Mouse (Mus musculus): ENCODE measurements at regions not wholly inside any gene's neighbourhood (a gene's known extent, or its start where the extent isn't known, plus 50 kb on each side); places are given as distances from the start of the nearest gene placed in this dataset.

DNA sequence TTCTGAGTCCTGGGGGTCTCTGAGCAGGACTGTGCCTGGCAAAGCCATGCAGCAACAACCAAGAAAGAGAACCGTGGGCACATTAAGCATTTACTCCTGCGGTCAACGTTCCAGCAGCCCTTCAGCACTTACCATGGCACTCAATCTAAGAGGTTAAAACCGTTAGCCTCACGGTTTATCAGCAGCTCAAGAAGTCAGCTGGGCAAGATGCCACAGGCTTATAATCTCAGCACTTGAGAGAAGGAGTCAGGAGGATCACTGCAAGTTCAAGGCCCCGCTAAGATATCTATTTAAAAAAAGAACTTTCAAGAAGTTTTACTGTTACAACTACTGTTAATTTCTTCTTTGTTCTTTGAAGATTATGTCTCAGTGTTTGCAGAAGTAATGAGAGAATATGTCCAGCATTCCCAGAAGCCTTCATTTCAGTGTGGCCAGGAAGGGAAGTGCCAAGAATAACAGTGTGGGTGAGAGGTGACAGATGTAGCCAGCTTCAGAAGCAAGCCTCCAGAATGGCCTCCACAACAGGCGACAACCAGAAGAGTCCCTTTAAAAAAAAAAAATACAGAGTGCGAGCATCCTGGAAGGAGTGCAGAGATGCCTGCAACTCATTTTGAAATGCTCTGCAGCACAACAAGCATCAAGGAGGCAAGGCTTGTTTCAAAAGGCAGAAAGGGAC, 84.8 kb upstream of the Spred1 start:
- H3K79me2 ChIP-seq (replicated peaks; ENCODE audit: control insufficient read depth, extremely low read depth, insufficient read depth, poor library complexity, severe bottlenecking): no peaks in the 10 kb centered on the region
- dilution Hi-C loops (cut with MboI; ENCODE audit: extremely low pct_ligation_motif_present, extremely low pct_unique_long_range_greater_than_20kb, low sequenced_read_pairs): no loop called here
- H3K4me2 ChIP-seq (ENCODE audit: insufficient read depth, low read depth, poor library complexity, severe bottlenecking): no peak overlapping the region
- TF ChIP-seq CTCF (conservative IDR thresholded peaks at IDR 0.05 in 1 of 2, IDR thresholded peaks at IDR 0.05 in 1 of 2; ENCODE audit: low read depth in 2 of 2, low read length in 2 of 2) (no peak), ZKSCAN1 (IDR thresholded peaks at IDR 0.05; ENCODE audit: borderline replicate concordance, low read depth, low read length) (no peak), USF1 (IDR thresholded peaks at IDR 0.05; ENCODE audit: low read depth, low read length) (no peak), CHD1 (IDR thresholded peaks at IDR 0.05; ENCODE audit: low read depth, low read length) (no peak), USF2 (conservative IDR thresholded peaks at IDR 0.05; ENCODE audit: low read depth, low read length) (no peak), MAX (IDR thresholded peaks at IDR 0.05; ENCODE audit: low read length) (no peak)
- no peaks in the 10 kb centered on the region for H3K27me3 ChIP-seq (replicated peaks)
- no peaks in the 10 kb centered on the region for H3K9me3 ChIP-seq (replicated peaks; ENCODE audit: low read length)
- no peak for DNase-seq (ENCODE audit: extremely low read depth)
- no peak overlapping the region for H3K27ac ChIP-seq (ENCODE audit: insufficient read depth, low read depth)
- in situ Hi-C loops (cut with MboI; ENCODE audit: low pct_ligation_motif_present, low pct_unique_long_range_greater_than_20kb, low sequenced_read_pairs): no loop called here
- no peak overlapping the region for H3K4me3 ChIP-seq (replicated peaks in 1 of 3; ENCODE audit: low read depth in 2 of 3, low read length in 2 of 3, poor library complexity in 1 of 3)
- H3K4me1 ChIP-seq (ENCODE audit: control insufficient read depth in 1 of 2, insufficient read depth in 2 of 2): no peaks in the 10 kb centered on the region
- H3K36me3 ChIP-seq (replicated peaks in 1 of 2; ENCODE audit: control insufficient read depth in 1 of 2, insufficient read depth in 1 of 2, low read length in 1 of 2): no peaks in the 10 kb centered on the region
- no peak overlapping the region for H3K9ac ChIP-seq (ENCODE audit: insufficient read depth, low read depth)

DNA sequence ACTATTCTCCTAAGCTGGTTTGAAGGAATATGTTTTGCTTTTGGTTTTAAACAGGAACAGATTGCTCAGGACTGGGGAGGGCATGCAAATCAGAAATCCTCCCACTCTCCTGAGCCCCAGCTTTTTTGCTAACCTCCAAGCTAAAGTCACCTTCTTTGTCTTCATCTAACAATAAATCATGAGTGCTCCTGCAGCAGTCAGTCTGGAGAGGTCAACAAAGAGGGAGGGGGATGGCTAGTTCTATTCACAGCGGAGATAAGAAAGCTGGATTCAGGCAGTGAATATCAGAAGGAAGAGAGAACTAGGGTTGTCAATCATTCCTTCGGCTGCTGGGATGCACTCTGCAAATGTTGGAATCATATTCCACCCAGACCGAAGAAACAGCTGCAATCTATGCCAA, 81.0 kb upstream of the Spred1 start:
- Histone ChIP-seq H3K27me3 (replicated peaks) (no peaks in the 10 kb centered on the region), H3K36me3 (replicated peaks in 1 of 2; ENCODE audit: control insufficient read depth in 1 of 2, insufficient read depth in 1 of 2, low read length in 1 of 2) (no peaks in the 10 kb centered on the region), H3K27ac (ENCODE audit: insufficient read depth, low read depth) (no peak overlapping the region), H3K4me1 (ENCODE audit: control insufficient read depth in 1 of 2, insufficient read depth in 2 of 2) (no peaks in the 10 kb centered on the region), H3K9ac (ENCODE audit: insufficient read depth, low read depth) (no peak overlapping the region), H3K4me3 (replicated peaks in 1 of 3; ENCODE audit: low read depth in 2 of 3, low read length in 2 of 3, poor library complexity in 1 of 3) (no peak overlapping the region), H3K79me2 (replicated peaks; ENCODE audit: control insufficient read depth, extremely low read depth, insufficient read depth, poor library complexity, severe bottlenecking) (no peaks in the 10 kb centered on the region), H3K4me2 (ENCODE audit: insufficient read depth, low read depth, poor library complexity, severe bottlenecking) (no peak overlapping the region), H3K9me3 (replicated peaks; ENCODE audit: low read length) (no peaks in the 10 kb centered on the region)
- dilution Hi-C loops (cut with MboI; ENCODE audit: extremely low pct_ligation_motif_present, extremely low pct_unique_long_range_greater_than_20kb, low sequenced_read_pairs): no loop called here
- TF ChIP-seq CHD1 (IDR thresholded peaks at IDR 0.05; ENCODE audit: low read depth, low read length) (no peak), PAX5 (IDR thresholded peaks at IDR 0.05; ENCODE audit: low read length) (no peak)
- no peak for DNase-seq (ENCODE audit: extremely low read depth)
- in situ Hi-C loops (cut with MboI; ENCODE audit: low pct_ligation_motif_present, low pct_unique_long_range_greater_than_20kb, low sequenced_read_pairs): no loop called here

DNA sequence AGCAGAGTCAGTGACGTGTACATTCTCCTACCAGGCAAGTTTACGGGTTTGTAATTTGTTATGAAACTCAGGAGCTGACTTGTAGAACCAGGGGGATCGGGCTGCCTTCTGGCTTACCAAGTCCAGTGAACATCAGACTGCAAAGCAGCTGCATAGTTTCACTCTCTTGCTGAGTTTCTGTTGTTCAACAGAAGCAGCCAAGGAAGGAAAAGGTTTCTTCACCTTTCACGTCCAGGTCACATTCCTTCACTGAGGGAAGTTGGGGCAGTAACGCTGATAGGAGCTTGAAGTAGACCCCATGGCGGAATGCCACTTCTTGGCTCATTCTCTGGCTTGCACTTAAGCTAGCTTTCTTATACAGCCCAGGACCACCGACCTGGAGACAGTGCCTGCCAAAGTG, 77.3 kb upstream of the Spred1 start:
- Histone ChIP-seq H3K9ac (ENCODE audit: insufficient read depth, low read depth) (no peak overlapping the region), H3K4me3 (replicated peaks in 1 of 3; ENCODE audit: low read depth in 2 of 3, low read length in 2 of 3, poor library complexity in 1 of 3) (no peak overlapping the region), H3K9me3 (replicated peaks; ENCODE audit: low read length) (no peaks in the 10 kb centered on the region), H3K79me2 (replicated peaks; ENCODE audit: control insufficient read depth, extremely low read depth, insufficient read depth, poor library complexity, severe bottlenecking) (no peaks in the 10 kb centered on the region), H3K36me3 (replicated peaks in 1 of 2; ENCODE audit: control insufficient read depth in 1 of 2, insufficient read depth in 1 of 2, low read length in 1 of 2) (no peaks in the 10 kb centered on the region), H3K4me1 (ENCODE audit: control insufficient read depth in 1 of 2, insufficient read depth in 2 of 2) (peaks cover 0 to 8% of the 10 kb centered on the region in 2 experiments; a peak in 1 of 4 replicates), H3K27ac (ENCODE audit: insufficient read depth, low read depth) (no peak overlapping the region), H3K4me2 (ENCODE audit: insufficient read depth, low read depth, poor library complexity, severe bottlenecking) (peak overlapping the region; percentile 42), H3K27me3 (replicated peaks) (no peaks in the 10 kb centered on the region)
- no peak for DNase-seq (ENCODE audit: extremely low read depth)
- TF ChIP-seq POLR2AphosphoS2 (IDR thresholded peaks at IDR 0.05; ENCODE audit: low read depth, low read length): no peak
- TF ChIP-seq USF1 (IDR thresholded peaks at IDR 0.05; ENCODE audit: low read depth, low read length): no peak
- TF ChIP-seq JUND (conservative IDR thresholded peaks at IDR 0.05; ENCODE audit: low read depth, low read length): no peak
- TF ChIP-seq PAX5 (IDR thresholded peaks at IDR 0.05; ENCODE audit: low read length): no peak
- TF ChIP-seq ZC3H11A (IDR thresholded peaks at IDR 0.05; ENCODE audit: low read depth, low read length): no peak
- no peak for TF ChIP-seq SIN3A (IDR thresholded peaks at IDR 0.05; ENCODE audit: low read length)
- TF ChIP-seq HCFC1 (IDR thresholded peaks at IDR 0.05; ENCODE audit: low read depth, low read length): no peak
- TF ChIP-seq CTCF (conservative IDR thresholded peaks at IDR 0.05 in 1 of 2, IDR thresholded peaks at IDR 0.05 in 1 of 2; ENCODE audit: low read depth in 2 of 2, low read length in 2 of 2): no peak
- no peak for TF ChIP-seq MYC (IDR thresholded peaks at IDR 0.05; ENCODE audit: low read depth, low read length)
- TF ChIP-seq JUN (IDR thresholded peaks at IDR 0.05; ENCODE audit: insufficient read depth, low read depth, low read length): no peak
- TF ChIP-seq USF2 (conservative IDR thresholded peaks at IDR 0.05; ENCODE audit: low read depth, low read length): no peak
- TF ChIP-seq MEF2A (IDR thresholded peaks at IDR 0.05; ENCODE audit: borderline replicate concordance, low read depth, low read length): no peak
- no peak for TF ChIP-seq NELFE (IDR thresholded peaks at IDR 0.05; ENCODE audit: low read depth, low read length)
- no peak for TF ChIP-seq ELF1 (IDR thresholded peaks at IDR 0.05; ENCODE audit: low read depth, low read length)
- TF ChIP-seq MXI1 (IDR thresholded peaks at IDR 0.05; ENCODE audit: low read depth, low read length): no peak
- dilution Hi-C loops (cut with MboI; ENCODE audit: extremely low pct_ligation_motif_present, extremely low pct_unique_long_range_greater_than_20kb, low sequenced_read_pairs) (no loop called here), in situ Hi-C loops (cut with MboI; ENCODE audit: low pct_ligation_motif_present, low pct_unique_long_range_greater_than_20kb, low sequenced_read_pairs) (no loop called here)
